Mouse (Mus musculus) midbrain, embryonic 11.5 days (tissue): ENCODE results near the gene Rimbp2. TPM values are rescaled to one million over a fixed set of nuclear protein-coding genes. Genes with fewer than 3 reads are reported as not detected.

Experiments
- ATAC-seq: fragments of 200-750 bp; cut with Nextera tagmentation; 2 replicates; pipeline ENCODE4 v1.8.0; 2017; ENCODE audit warnings: moderate TSS enrichment, moderate library complexity; ENCODE audit not compliant: low FRiP score
- DNase-seq: peaks from one replicate; pipeline ENCODE4 v3.0.0; 2015; ENCODE audit warnings: low spot score; ENCODE audit errors: missing footprints
- H3K27ac ChIP-seq: fragments of 300-500 bp; sonication (generic); 2 replicates; pipeline ENCODE4 v1.5.1; 2014; ENCODE audit warnings: low read depth, low read length
- H3K27me3 ChIP-seq: fragments of 300-500 bp; sonication (generic); 2 replicates; pipeline ENCODE4 v1.6.1; 2014; ENCODE audit warnings: mild to moderate bottlenecking, low read length, moderate library complexity, mixed read lengths; ENCODE audit not compliant: control insufficient read depth, insufficient read depth
- H3K36me3 ChIP-seq: fragments of 300-500 bp; sonication (generic); 2 replicates; pipeline ENCODE4 v1.6.1; 2014; ENCODE audit warnings: mild to moderate bottlenecking, low read length, moderate library complexity, mixed read lengths; ENCODE audit not compliant: control insufficient read depth, insufficient read depth
- H3K4me1 ChIP-seq: fragments of 300-500 bp; sonication (generic); 2 replicates; pipeline ENCODE4 v1.6.1; 2014; ENCODE audit warnings: low read length; ENCODE audit not compliant: control insufficient read depth, insufficient read depth
- H3K4me2 ChIP-seq: fragments of 300-500 bp; sonication (generic); 2 replicates; pipeline ENCODE4 v1.6.1; 2014; ENCODE audit warnings: mild to moderate bottlenecking, moderate library complexity
- H3K4me3 ChIP-seq: fragments of 300-500 bp; sonication (generic); 2 replicates; pipeline ENCODE4 v1.5.1; 2014; ENCODE audit warnings: low read depth, low read length
- H3K9ac ChIP-seq: fragments of 300-500 bp; sonication (generic); 2 replicates; pipeline ENCODE4 v1.6.1; 2014; ENCODE audit warnings: low read length
- H3K9me3 ChIP-seq: fragments of 300-500 bp; sonication (generic); 2 replicates; pipeline ENCODE4 v1.6.1; 2016; ENCODE audit warnings: low read length; ENCODE audit not compliant: control insufficient read depth
- WGBS: fragments of 180-500 bp; shearing (Covaris S2); extraction: QIAGEN DNeasy Blood & Tissue Kit; methylation state at CpG from one replicate; pipeline ENCODE4 v1.1.7; 2014; 5-methylcytosine and 5-hydroxymethylcytosine counted together
- polyA plus RNA-seq: library from polyadenylated mRNA; unstranded; fragments of >200 nt; fragmentation: Nextera tagmentation; extraction: Ambion mirVana; gene quantifications from 2 replicates; pipeline ENCODE4 v1.2.1, GENCODE M21; 2014

Gene Rimbp2
- polyA plus RNA-seq, 1 experiment from 2014 or later = 1.6 TPM

GRCm38 (mm10) chr5:128877425-128878035, 75.8 kb downstream of the Rimbp2 start:
- ATAC-seq = no peak
- Histone ChIP-seq H3K27ac (no peak overlapping the region), H3K4me2 (no peak overlapping the region), H3K27me3 (no peaks in the 10 kb centered on the region), H3K36me3 (no peaks in the 10 kb centered on the region), H3K9ac (no peak overlapping the region), H3K4me1 (no peaks in the 10 kb centered on the region), H3K9me3 (no peaks in the 10 kb centered on the region), H3K4me3 (no peak overlapping the region)
- WGBS = 23% methylated on average over 16 of the region's 16 CpGs
- no peak for DNase-seq

- WGBS = 81% methylated on average over 3 of the region's 3 CpGs
- Histone ChIP-seq H3K4me3 (no peak overlapping the region), H3K27me3 (no peaks in the 10 kb centered on the region), H3K4me2 (no peak overlapping the region), H3K36me3 (no peaks in the 10 kb centered on the region), H3K9ac (no peak overlapping the region), H3K27ac (no peak overlapping the region), H3K9me3 (no peaks in the 10 kb centered on the region), H3K4me1 (no peaks in the 10 kb centered on the region)
- DNase-seq (no peak), ATAC-seq (no peak)
Observed at GRCm38 (mm10) chr5:128871706-128872105, 81.6 kb downstream of the Rimbp2 start.

GRCm38 (mm10) chr5:128866811-128867210, 86.5 kb downstream of the Rimbp2 start:
- Histone ChIP-seq H3K9ac (no peak overlapping the region), H3K27ac (no peak overlapping the region), H3K27me3 (no peaks in the 10 kb centered on the region), H3K36me3 (no peaks in the 10 kb centered on the region), H3K9me3 (no peaks in the 10 kb centered on the region), H3K4me3 (no peak overlapping the region), H3K4me1 (no peaks in the 10 kb centered on the region), H3K4me2 (no peak overlapping the region)
- WGBS = 89% methylated on average over 5 of the region's 5 CpGs
- ATAC-seq (no peak), DNase-seq (no peak)

- Histone ChIP-seq H3K9ac (no peak overlapping the region), H3K4me2 (no peak overlapping the region), H3K27me3 (no peaks in the 10 kb centered on the region), H3K9me3 (no peaks in the 10 kb centered on the region), H3K4me3 (no peak overlapping the region), H3K27ac (no peak overlapping the region), H3K4me1 (no peaks in the 10 kb centered on the region), H3K36me3 (no peaks in the 10 kb centered on the region)
- WGBS = 87% methylated on average over 5 of the region's 5 CpGs
- ATAC-seq = no peak
- DNase-seq = no peak
Observed at GRCm38 (mm10) chr5:128866291-128866690, 87.0 kb downstream of the Rimbp2 start.

- H3K9ac ChIP-seq = no peak overlapping the region
- ATAC-seq = no peak
- H3K27ac ChIP-seq = no peak overlapping the region
- no peaks in the 10 kb centered on the region for H3K9me3 ChIP-seq
- WGBS = 50% methylated on average over 6 of the region's 6 CpGs
- H3K4me1 ChIP-seq = no peaks in the 10 kb centered on the region
- H3K36me3 ChIP-seq = no peaks in the 10 kb centered on the region
- no peaks in the 10 kb centered on the region for H3K27me3 ChIP-seq
- no peak overlapping the region for H3K4me2 ChIP-seq
- no peak for DNase-seq
- H3K4me3 ChIP-seq = no peak overlapping the region
Observed at GRCm38 (mm10) chr5:128863497-128863896, 89.8 kb downstream of the Rimbp2 start.

- Histone ChIP-seq H3K36me3 (no peaks in the 10 kb centered on the region), H3K4me1 (no peaks in the 10 kb centered on the region), H3K27me3 (no peaks in the 10 kb centered on the region), H3K4me3 (no peak overlapping the region), H3K9me3 (no peaks in the 10 kb centered on the region), H3K4me2 (no peak overlapping the region), H3K27ac (no peak overlapping the region), H3K9ac (no peak overlapping the region)
- 95% methylated on average over 3 of the region's 3 CpGs for WGBS
- no peak for ATAC-seq
- no peak for DNase-seq
Observed at GRCm38 (mm10) chr5:128860907-128861306, 92.4 kb downstream of the Rimbp2 start.

- no peak overlapping the region for H3K4me2 ChIP-seq
- no peak overlapping the region for H3K27ac ChIP-seq
- DNase-seq = no peak
- 72% methylated on average over 6 of the region's 6 CpGs for WGBS
- no peak overlapping the region for H3K4me3 ChIP-seq
- H3K4me1 ChIP-seq = no peaks in the 10 kb centered on the region
- H3K9ac ChIP-seq = no peak overlapping the region
- H3K9me3 ChIP-seq = no peaks in the 10 kb centered on the region
- H3K36me3 ChIP-seq = no peaks in the 10 kb centered on the region
- H3K27me3 ChIP-seq = no peaks in the 10 kb centered on the region
- no peak for ATAC-seq
Observed at GRCm38 (mm10) chr5:128852791-128853190, 100.5 kb downstream of the Rimbp2 start.

- 87% methylated on average over 8 of the region's 8 CpGs for WGBS
- Histone ChIP-seq H3K27ac (no peak overlapping the region), H3K9ac (no peak overlapping the region), H3K9me3 (no peaks in the 10 kb centered on the region), H3K4me1 (no peaks in the 10 kb centered on the region; the same call in 1 of the 2 replicates), H3K27me3 (no peaks in the 10 kb centered on the region), H3K4me3 (no peak overlapping the region), H3K36me3 (no peaks in the 10 kb centered on the region), H3K4me2 (no peak overlapping the region)
- DNase-seq (no peak), ATAC-seq (no peak)
Observed at GRCm38 (mm10) chr5:128847806-128848205, 105.5 kb downstream of the Rimbp2 start.

GRCm38 (mm10) chr5:128846433-128847040, 106.7 kb downstream of the Rimbp2 start:
- no peak overlapping the region for H3K4me2 ChIP-seq
- peaks cover 2% of the 10 kb centered on the region; the same call in 1 of the 2 replicates for H3K4me1 ChIP-seq
- DNase-seq (no peak), ATAC-seq (no peak)
- H3K27ac ChIP-seq = no peak overlapping the region
- 88% methylated on average over 12 of the region's 12 CpGs for WGBS
- H3K27me3 ChIP-seq = no peaks in the 10 kb centered on the region
- no peaks in the 10 kb centered on the region for H3K9me3 ChIP-seq
- no peak overlapping the region for H3K9ac ChIP-seq
- no peak overlapping the region for H3K4me3 ChIP-seq
- no peaks in the 10 kb centered on the region for H3K36me3 ChIP-seq
